Mouse (Mus musculus) kidney, postnatal 36 days (tissue): ENCODE results near the gene Tas1r1.

Experiments used
- DNase-seq, 2 experiments: peaks; one replicate each; pipeline ENCODE4 v3.0.0; 2021 to 2022; ENCODE audit warnings: mixed read lengths in 2 of 2

The Tas1r1 gene

DNA sequence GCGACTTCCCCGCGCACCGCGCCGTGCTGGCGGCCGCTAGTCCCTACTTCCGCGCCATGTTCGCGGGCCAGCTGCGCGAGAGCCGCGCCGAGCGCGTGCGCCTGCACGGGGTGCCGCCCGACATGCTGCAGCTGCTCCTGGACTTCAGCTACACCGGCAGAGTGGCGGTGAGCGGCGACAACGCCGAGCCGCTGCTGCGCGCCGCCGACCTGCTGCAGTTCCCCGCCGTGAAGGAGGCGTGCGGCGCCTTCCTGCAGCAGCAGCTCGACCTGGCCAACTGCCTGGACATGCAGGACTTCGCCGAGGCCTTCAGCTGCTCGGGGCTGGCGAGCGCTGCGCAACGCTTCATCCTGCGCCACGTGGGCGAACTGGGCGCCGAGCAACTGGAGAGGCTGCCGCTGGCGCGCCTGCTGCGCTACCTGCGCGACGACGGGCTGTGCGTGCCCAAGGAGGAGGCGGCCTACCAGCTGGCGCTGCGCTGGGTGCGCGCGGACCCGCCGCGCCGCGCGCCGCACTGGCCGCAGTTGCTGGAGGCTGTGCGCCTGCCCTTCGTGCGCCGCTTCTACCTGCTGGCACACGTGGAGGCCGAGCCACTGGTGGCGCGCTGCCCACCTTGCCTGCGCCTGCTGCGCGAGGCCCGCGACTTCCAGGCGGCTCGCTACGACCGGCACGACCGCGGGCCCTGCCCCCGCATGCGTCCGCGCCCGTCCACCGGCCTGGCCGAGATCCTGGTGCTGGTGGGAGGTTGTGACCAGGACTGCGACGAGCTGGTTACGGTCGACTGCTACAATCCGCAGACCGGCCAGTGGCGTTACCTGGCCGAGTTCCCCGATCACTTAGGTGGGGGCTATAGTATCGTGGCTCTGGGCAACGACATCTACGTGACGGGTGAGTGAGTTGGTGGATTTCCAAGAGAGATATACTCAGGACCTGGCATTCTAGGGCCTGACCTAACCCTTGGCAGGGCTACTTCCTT lies 29.0 kb downstream of the Tas1r1 start:
- DNase-seq, result peak; percentile 53 to 73

DNA sequence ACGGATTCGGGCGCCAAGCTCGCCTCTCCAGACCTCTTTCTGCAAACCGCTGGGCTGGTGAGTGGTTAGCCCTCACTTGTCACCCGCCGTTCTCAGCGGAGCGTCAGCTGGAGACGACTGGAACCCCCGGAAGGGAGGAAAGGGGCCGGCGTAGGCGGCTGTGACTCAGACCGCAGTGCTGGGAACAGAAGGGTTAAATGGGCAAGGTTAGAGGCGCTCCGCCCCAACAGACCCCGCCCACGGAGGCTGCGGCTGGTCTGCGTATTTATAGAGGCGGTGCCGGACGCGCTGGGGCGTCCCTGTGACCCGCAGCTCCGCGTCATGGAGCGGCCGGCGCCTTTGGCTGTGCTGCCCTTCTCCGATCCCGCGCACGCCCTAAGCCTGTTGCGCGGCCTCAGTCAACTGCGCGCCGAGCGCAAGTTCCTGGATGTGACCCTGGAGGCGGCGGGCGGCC lies 29.7 kb downstream of the Tas1r1 start, which contains the start of gene Klhl21:
Gene Klhl21 (plus strand): TSS at position 182 of the 454 bp plus-strand sequence.
- peak; percentile 96 to 97 for DNase-seq

- DNase-seq, result peak in 1 of 2 experiments; percentile 48
Observed at GRCm38 (mm10) chr4:152008148-152008500, 30.2 kb downstream of the Tas1r1 start.

GRCm38 (mm10) chr4:152007481-152008147 lies 30.8 kb downstream of the Tas1r1 start:
- DNase-seq, result peak in 1 of 2 experiments; percentile 61

DNA sequence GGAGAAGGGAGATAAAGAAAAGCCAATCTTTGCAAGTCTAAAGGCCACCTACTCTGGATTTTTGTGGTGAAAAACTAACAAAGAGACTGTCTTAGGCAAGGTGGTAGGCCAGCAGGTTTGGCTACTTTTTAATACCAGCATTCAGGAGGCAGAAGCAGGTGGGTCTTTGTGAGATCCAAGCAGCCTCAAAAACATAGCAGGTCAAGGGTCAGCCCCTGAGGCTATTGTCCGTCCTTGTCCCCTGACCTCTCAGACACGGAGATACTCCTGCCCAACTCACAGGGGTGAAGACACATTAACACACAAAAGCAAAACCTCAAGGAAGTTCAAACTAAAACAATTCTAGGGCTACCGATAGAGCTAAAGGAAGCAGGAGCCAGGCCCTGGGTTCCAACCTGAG lies 31.6 kb downstream of the Tas1r1 start:
- no peak for DNase-seq

DNA sequence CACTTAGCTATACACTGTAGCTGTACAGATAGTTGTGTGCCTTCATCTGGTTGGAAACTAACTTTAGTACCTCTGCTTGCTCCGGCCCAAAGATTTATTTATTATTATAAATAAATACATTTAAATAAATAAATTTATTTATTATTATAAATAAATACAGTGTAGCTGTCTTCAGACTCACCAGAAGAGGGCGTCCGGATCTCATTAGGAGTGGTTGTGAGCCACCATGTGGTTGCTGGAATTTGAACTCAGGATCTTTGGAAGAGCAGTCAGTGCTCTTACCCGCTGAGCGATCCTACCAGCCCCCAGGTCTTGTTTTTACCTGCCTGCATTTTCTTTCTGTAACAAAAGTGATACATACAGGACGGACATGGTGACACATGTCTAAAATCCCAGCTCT lies 32.2 kb downstream of the Tas1r1 start:
- DNase-seq, result peak in 1 of 2 experiments; percentile 59

GRCm38 (mm10) chr4:152002063-152002462 lies 36.3 kb downstream of the Tas1r1 start:
- DNase-seq, result no peak

- no peak for DNase-seq
Observed at GRCm38 (mm10) chr4:152001335-152001734, 37.0 kb downstream of the Tas1r1 start.

GRCm38 (mm10) chr4:152000906-152001305 lies 37.5 kb downstream of the Tas1r1 start:
- DNase-seq, result no peak

DNA sequence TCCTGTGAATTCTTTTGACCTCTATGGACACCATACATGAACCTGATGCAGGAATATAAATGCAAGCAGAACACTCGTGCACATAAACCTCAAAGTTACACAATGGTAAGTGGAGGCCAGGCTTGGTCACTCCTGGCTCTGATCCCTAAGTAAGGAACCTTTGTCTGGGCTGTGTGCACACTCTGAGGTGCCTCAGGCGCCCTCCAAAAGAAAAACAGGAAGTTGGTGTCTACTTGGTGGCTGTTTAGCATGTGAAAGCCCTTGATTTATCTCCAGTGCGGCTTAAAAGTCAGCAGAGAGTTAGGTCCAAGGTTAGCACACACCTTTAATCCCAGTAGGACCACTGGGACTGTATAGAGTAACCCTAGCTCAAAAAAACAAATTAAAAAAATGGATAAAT lies 38.9 kb downstream of the Tas1r1 start:
- no peak for DNase-seq

DNA sequence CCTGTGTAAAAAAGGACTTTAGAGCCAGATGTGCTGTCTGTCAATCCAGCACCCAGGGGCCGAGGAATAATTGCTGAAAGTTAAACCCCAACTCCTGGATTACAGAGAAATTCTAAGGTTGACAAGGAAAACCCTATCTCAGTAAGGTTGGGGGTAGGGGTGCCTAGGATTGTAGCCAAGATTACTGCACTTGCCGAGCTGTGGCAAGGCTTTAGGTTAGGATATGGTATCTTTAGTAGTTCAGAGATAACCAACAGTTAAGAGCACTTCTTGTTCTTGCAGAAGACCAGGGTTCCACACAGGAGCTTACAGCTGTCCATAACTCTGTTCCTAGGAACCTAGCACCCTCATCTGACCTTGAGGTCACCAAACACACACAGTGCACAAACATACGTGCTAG lies 40.7 kb downstream of the Tas1r1 start:
- DNase-seq, result no peak

DNA sequence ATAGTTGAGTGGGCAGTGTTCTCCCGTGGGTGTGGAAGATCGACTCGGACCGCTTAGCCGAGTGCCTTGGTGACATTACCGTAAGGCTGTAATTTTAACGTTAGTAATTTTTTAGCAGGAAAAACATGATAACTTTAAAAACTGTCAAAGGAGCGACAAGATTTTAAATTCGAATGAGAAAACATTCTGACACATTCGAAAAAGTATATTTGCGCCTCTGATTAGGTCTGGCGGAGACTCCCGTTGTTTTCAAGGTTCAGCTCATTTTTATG lies 41.5 kb downstream of the Tas1r1 start:
- no peak for DNase-seq

- peak; percentile 99 for DNase-seq
Observed at GRCm38 (mm10) chr4:151996173-151996950, 42.0 kb downstream of the Tas1r1 start, which contains the start of gene Phf13. Phf13 (minus strand) TSS chr4:151996258.

DNA sequence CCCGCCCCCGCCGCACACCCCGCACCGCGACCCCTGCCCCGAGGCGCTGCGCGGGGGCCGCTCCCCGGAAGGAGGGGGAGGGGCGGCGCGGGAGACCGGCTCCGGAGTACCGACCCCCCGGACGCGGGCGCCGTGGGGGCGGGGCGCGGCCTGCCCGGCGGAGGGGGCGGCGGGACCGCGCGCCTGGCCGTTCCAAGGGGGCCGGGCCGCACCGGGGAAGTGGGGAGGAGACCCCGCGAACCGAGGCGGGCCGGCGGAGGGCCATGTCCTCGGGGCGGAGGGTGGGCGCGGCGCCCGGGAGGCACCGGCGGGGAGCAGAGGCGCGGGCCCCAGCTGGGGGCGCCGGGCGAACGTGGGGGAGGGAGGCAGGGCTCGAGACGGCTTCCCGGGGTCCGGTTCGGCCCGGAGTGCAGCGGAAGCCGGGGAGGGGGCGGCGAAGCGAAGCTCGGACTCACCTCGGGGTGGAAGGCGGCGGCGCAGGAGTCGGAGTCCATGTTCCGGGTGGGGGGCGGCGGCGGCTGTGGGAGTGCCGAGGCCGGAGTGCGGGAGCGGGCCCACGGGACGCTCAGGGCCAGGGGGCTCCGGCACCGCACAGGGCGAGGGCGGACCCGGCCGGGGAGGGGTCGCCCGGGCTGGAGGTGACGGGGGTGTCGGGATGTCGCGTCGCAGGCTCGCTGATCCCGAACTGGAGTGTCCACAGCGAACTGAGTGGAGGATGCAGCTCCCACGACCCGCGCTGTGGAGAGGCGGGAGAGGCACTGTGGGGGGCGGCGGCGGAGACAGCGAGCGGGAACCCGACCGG lies 42.8 kb downstream of the Tas1r1 start:
- peak in 1 of 2 experiments; percentile 60 for DNase-seq

GRCm38 (mm10) chr4:151994228-151995171 lies 43.9 kb downstream of the Tas1r1 start:
- peak in 1 of 2 experiments; percentile 70 for DNase-seq

DNA sequence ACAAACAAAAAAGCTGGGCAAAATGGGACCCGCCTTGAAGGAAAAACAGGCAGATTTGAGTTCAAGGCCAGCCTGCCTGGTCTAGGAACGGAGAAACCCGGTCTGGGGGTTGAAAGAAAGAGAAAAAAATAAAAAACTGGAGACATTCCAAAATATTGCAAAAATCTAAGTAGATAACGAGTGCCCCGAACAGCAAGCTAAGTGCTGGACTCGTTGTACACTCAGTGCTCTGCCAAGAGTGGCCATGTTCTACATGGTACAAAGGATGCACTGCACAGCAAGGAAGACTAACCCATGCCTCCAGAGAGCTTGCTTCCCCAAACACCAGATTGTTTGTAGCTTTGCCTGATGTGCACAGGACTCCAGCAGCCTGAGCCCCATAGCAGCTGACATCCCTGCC lies 45.3 kb downstream of the Tas1r1 start:
- no peak for DNase-seq

DNA sequence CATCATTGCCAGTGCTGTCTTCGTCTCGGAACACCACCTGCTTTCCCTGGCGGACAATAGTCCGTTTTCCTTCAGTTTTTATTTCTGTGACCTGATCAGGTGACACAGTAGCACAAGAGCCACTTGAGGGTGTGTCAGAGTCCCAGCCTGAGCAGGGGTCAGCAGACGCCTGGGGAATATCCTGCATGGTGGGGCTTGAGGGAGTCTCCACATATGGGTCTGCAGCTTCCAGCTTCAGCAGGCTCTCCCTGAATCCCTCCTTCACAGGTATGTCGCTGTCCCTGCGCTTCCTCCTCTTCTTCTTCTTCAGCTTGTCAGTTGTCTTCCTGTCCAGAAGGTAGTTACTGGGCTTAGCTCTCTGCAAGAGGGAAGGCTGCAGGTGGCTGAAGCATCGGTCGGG lies 46.3 kb downstream of the Tas1r1 start:
- no peak for DNase-seq

DNA sequence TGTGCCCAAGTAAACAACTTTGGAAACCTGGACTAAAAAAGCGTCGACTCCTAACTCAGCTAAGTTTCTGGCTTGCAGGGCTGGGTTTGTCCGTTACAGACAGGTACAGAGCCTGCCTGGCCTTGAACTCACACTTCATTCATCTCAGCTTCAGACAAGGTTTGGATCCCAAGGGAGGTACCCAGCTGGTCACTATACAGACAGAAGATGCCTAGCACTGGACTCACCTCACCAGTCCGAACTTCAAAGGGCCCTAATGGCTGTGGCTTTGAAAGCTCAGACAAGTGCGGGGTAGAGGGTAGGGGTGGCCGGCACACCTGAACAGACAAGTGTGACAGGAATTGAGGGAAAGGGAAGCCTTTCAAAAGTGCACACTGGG lies 49.3 kb downstream of the Tas1r1 start:
- no peak for DNase-seq

GRCm38 (mm10) chr4:151988342-151989109 lies 49.8 kb downstream of the Tas1r1 start, which contains the start of gene Thap3:
Thap3 (minus strand) TSS chr4:151988997.
- DNase-seq, result peak; percentile 77 to 94

DNA sequence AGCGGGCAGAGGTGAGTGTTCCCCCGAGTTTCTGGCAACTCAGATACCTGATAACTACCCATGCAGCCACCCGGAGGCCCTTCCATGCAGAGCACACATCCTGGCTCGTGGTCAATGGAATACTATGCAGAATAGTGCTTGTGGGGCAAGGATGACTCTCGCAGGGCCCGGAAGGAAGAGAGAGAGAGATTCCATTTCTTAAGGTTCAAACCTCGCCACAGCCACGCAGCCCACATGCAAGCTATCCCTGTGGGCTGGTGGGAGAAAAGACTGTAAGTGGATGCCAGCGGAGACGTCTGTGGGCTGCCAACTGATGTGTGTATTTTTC lies 50.4 kb downstream of the Tas1r1 start:
- DNase-seq, result no peak
